Mouse (Mus musculus) ovary, postnatal 10 days (tissue): Measurements from ENCODE around the gene Myh3.

ENCODE experiments used
- DNase-seq: peaks from one replicate; pipeline ENCODE4 v3.0.0; 2022; ENCODE audit warnings: low spot score

Gene Myh3

DNA sequence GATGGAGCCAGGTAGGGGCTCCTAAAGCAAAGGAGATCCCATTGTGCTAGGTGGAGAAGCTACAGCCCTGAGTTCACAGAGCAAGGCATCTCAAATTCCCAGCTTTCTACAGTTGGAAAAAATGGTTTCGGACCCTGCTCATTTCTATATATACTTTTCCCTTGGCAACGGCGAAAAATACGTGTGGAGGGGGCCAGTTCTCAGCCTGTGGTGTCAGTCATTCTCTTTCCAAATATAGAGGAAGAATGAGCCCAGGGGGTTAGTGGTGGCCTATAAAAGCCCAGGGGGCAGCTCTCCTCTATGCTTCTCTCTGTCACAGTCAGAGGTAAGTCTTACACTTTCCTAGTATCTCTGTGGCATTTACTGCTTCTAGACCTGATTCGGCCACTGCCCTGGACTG, at the start of gene Myh3:
Gene Myh3, plus strand, starts transcription at position 301 of the 400 bp plus-strand sequence.
- DNase-seq = no peak

DNA sequence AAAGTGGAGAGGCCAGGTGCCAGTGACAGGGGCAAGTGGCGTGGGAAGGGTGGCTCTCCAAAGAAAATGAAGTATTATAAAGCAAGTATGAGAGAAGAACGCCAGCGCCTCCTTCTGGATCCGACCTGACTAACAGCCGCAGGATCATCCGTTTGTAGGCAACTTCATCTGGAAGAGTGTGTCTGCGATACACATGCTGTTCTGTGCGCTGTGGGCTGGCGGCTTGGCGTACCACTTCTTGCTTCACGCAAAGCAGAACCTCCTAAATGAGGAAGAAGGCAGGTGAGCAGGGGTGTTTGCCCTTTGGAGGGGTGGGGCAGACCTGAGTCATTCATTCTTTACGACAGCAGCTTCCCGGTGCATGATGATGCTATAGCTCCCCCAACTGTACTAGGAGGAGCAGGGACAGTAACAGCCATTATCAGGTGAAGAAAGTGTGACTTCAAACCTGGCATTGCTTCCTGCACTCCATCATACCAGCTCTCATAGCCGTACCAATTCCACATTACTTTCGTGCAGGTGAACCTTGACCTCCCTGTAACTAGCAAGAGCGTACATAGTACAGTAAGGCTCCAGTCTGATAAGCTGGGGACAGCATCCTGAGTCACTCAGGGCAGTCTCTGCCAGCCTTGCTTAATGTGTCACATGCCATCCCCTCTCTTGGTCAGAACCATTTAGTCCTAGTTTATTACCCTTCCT, 47.0 kb upstream of the Myh3 start:
- no peak for DNase-seq

DNA sequence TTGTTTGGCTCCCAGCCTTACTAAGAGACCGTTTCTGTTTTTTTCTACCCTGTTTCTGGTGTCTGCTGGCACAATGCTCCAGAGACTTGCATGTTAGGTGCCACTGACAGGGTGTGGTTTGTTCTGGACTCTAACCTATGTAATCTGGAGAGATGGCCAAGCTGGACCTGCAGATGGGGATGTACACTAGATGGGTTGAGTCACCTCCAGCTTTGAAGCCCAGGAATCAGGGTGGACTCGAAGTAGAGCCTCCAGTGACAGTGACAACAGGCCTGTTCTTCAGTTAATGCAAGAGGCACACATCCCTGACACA, 46.5 kb upstream of the Myh3 start:
- no peak for DNase-seq

DNA sequence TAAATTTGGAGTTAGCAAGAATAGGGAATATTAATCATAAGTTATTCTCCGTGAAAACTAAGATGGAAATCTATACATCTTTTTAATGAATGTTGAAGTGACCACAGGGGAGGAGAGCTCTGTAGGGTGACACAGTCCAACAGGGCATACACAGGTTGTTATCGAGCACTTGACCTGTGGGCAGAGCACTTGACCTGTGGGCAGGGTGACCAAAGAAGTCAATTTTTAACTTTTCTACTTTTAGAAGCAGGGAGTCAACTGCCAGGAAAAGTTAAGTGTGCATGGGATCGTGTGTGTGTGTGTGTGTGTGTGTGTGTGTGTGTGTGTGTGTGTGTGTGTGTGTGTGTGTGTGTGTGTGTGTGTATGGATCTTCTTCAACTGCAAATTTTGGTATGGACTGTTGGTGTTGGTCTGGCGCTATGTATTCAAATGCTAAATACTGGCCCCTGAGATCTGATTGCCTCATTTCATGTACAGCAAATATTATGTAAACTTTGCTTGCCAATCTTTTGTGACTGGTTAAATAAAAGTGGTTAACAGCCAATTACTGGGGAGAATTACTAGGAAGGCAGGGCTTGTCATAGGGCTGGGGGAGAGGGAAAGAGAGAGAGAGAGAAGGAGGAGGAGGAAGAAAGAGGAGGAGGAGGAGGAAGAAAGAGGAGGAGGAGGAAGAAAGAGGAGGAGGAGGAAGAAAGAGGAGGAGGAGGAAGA, 43.2 kb upstream of the Myh3 start:
- no peak for DNase-seq

DNA sequence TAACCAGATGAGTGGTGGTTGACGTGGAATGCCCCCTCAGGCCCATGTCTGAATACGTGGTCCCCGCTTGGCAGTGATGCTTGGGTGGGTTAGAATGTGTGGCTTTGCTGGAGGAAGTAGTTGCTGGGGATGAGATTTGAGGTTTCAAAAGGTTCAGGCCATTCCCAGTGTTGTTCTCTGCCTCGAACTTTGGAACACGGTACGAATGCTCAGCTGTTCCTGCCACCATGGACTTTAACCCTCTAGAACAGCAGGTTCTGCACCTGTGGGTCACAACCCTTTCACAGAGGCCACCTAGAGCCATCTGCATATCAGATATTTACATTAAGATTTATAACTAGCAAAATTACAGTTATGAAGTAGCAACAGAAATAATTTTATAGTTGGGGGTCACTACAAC, 41.9 kb upstream of the Myh3 start:
- no peak for DNase-seq

DNA sequence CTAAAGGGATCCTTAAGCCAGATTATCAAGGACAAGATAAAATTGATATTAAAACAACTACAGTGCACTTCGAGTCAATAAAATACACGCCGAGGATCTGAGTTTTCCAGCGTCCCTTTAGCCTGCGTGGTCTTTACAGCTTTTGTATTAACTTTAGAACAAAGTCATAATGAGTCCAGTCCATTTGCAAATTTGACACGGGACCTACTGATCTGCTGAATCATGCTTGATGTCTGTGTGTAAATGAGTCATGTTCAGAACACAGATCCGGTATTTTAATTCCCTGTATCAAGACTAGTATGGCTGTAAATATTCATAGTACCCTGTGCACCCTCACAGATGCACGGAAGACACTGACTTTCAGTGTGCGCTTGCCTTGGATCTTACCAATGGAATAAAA, 41.2 kb upstream of the Myh3 start:
- DNase-seq = no peak

GRCm38 (mm10) chr11:67039799-67040198, 38.3 kb upstream of the Myh3 start:
- DNase-seq = no peak

DNA sequence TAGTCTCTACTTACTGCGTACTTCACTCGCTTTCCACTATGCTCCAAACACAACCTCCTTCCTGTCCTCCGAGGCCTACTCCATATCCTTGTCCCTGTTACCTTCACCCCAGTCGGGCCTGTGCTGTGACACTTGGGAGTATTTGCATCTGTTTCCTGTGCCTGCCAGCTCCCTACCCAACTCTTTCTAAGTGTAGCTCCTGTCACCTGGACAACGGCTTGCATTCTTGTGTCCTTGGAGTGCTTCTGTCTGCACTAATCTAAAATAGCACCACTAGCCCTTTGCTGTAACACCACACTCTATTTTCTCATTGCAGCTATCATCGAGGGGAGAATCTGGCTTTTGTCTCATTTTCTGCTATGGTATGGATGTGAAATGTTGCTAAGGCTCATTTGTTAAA, 37.6 kb upstream of the Myh3 start:
- DNase-seq = no peak

- no peak for DNase-seq
These were observed 35.1 kb upstream of the Myh3 start for GRCm38 (mm10) chr11:67043007-67043406.

DNA sequence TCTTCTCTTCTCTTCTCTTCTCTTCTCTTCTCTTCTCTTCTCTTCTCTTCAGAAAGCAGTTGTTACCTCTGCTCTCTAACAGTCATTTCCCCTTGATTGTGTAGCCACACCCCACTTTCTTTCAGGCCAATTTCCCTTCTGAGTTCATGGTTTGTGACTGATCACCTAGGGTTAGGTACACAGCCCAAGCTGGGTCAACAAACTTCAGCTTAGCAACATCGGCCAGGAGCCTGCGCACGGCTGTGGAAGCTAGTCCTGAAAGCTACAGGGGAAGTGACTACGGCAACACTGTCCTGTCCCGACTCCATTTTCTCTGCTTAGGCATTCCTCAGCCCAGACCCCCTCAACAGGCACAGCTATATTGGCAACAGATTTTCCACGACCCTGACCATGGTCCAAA, 33.1 kb upstream of the Myh3 start:
- DNase-seq = no peak

GRCm38 (mm10) chr11:67047199-67047598, 30.9 kb upstream of the Myh3 start:
- no peak for DNase-seq

GRCm38 (mm10) chr11:67048496-67048895, 29.6 kb upstream of the Myh3 start:
- no peak for DNase-seq

DNA sequence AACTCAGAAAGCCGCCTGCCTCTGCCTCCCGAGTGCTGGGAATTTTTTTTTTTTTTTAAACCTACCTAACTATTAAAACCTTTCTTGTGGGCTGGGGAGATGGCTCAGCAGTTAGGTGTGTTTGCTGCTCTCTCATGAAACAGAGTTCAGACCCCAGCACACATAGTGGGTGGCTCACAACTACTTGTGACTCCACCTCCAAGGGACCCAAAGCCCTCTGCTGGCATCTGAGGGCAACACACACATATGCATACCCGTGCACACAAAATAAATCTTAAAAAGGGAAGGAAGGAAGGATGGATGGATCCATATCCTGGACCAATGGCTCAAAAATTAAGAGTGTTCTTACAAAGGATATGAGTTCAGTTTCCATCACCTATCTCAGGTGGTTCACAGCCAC, 28.8 kb upstream of the Myh3 start:
- no peak for DNase-seq

DNA sequence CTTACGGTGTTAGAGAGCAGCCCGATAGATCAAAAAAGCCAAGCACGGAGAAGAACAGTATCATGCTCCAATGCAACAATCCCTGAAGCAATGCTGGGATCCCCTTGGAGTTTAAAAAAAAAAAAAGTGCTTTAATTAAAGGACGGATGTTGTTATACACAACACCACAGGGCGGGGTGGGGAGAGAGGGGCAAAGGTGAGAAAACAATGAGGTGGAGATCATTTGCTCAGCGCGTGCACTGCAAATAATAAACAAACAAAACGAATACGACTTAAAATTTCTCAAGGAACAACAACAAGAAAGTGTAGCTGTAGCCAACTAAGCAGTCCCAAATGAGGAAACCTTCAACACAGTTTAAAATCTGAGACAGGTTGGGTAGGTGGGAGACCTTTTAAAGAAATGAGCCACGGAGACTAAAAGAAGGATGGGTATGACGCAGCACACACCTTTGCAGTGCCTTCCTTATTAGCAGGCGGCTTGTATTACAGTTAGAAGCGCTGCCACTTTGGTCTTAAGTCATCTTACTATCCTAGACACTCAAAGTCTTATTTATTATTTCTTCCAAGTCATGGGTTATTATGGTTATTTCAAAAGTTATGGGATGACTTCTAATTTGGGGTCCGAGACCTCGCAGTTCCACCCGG, 26.3 kb upstream of the Myh3 start:
- DNase-seq = no peak

GRCm38 (mm10) chr11:67052321-67052952, 25.7 kb upstream of the Myh3 start, which contains the start of the genes Adprm and Sco1:
Gene Adprm (minus strand): TSS chr11:67052594.
Gene Sco1 (plus strand): TSS chr11:67052670.
- peak; percentile 75 for DNase-seq

GRCm38 (mm10) chr11:67054754-67055365, 23.2 kb upstream of the Myh3 start:
- DNase-seq = no peak

GRCm38 (mm10) chr11:67061311-67061710, 16.8 kb upstream of the Myh3 start:
- no peak for DNase-seq

- DNase-seq = no peak
These were observed 15.4 kb upstream of the Myh3 start for GRCm38 (mm10) chr11:67062726-67063125.

GRCm38 (mm10) chr11:67067741-67068140, 10.4 kb upstream of the Myh3 start:
- no peak for DNase-seq

DNA sequence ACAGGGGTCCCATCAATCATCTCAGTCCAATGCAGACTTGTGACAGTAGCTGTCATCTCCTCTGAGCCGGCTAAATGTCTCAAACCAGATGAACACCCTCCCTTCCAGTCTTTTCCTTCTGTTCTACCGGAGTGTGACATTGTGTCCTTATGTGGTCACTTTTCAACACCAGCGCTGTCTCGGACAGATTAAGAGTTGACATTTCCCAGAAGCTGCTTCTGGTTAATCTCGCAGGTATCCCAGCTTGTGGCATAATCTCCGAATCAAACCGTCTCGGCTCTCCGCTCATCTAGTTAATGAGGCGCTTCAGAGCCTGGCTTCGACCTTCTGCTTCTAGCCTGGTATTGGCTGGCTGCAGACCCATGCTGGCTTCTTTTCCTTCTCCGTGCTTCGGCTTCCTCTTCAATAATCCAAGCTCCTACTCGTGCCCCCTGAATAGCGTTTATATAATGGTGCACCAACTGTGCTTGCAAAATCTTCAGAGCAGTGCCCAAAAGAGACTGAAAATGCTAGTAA, 5.4 kb upstream of the Myh3 start:
- no peak for DNase-seq

DNA sequence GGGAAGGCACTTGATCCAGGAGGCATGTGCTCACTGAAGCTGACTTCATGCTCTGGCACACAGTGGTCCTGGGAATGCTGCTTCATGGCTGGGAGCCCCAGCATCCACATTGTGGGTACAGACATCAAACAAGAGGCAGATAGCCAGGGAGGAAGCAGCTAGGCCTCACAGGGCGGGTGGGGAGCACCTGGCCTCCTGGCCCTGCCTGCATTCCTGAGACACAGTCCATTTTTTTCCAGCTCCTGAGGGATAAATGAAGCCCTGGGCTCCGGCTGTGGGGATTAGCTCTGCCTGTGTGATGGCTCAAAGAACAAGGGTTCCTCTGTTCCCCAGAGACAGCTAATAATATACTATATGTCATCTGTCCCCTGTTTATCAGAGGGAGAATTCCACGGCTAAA, 3.1 kb upstream of the Myh3 start:
- DNase-seq = no peak

GRCm38 (mm10) chr11:67076781-67077180, 1.3 kb upstream of the Myh3 start:
- DNase-seq = no peak
